Mouse (Mus musculus): ENCODE data around the gene Gm28048. TPM values are rescaled to one million over a fixed set of nuclear protein-coding genes. Genes with fewer than 3 reads are reported as not detected.

Gene Gm28048
- polyA plus RNA-seq, 1 experiment from 2014 or later, result 14.0 TPM

- H3K27ac ChIP-seq (replicated peaks), result no peak overlapping the region
- peaks cover 5% of the 10 kb centered on the region; the same call in 1 of the 2 replicates for H3K4me1 ChIP-seq (replicated peaks; ENCODE audit: control insufficient read depth, insufficient read depth)
- TF ChIP-seq CTCF (IDR thresholded peaks at IDR 0.05; ENCODE audit: low read depth) (no peak), EP300 (optimal IDR thresholded peaks at IDR 0.05) (no peak)
- ATAC-seq (ENCODE audit: low FRiP score, low TSS enrichment), result no peak
- no peaks in the 10 kb centered on the region for H3K27me3 ChIP-seq (ENCODE audit: control insufficient read depth, insufficient read depth, low read length)
- no peak overlapping the region for H3K4me3 ChIP-seq (ENCODE audit: low read depth, low read length)
- H3K9ac ChIP-seq (ENCODE audit: low read length), result no peak overlapping the region
- H3K9me3 ChIP-seq (ENCODE audit: control insufficient read depth, low read length), result no peaks in the 10 kb centered on the region
- H3K4me2 ChIP-seq (replicated peaks; ENCODE audit: low read depth), result no peak overlapping the region
- H3K36me3 ChIP-seq (ENCODE audit: control insufficient read depth, insufficient read depth, low read length), result no peaks in the 10 kb centered on the region
- 48% methylated on average over 2 of the region's 2 CpGs for WGBS
- DNase-seq (ENCODE audit: low spot score), result no peak
Measured at GRCm38 (mm10) chr11:22853477-22854157, 128.3 kb downstream of the Gm28048 start.

GRCm38 (mm10) chr11:22852510-22852909 lies 129.4 kb downstream of the Gm28048 start:
- WGBS, result 84% methylated on average over 1 of the region's 1 CpGs
- no peak for TF ChIP-seq EP300 (optimal IDR thresholded peaks at IDR 0.05)
- no peak for TF ChIP-seq CTCF (IDR thresholded peaks at IDR 0.05; ENCODE audit: low read depth)
- no peaks in the 10 kb centered on the region for H3K9me3 ChIP-seq (ENCODE audit: control insufficient read depth, low read length)
- no peaks in the 10 kb centered on the region for H3K36me3 ChIP-seq (ENCODE audit: control insufficient read depth, insufficient read depth, low read length)
- no peak overlapping the region for H3K4me2 ChIP-seq (replicated peaks; ENCODE audit: low read depth)
- H3K4me3 ChIP-seq (ENCODE audit: low read depth, low read length), result no peak overlapping the region
- no peak for DNase-seq (ENCODE audit: low spot score)
- no peak for ATAC-seq (ENCODE audit: low FRiP score, low TSS enrichment)
- H3K27me3 ChIP-seq (ENCODE audit: control insufficient read depth, insufficient read depth, low read length), result no peaks in the 10 kb centered on the region
- no peak overlapping the region for H3K27ac ChIP-seq (replicated peaks)
- no peak overlapping the region for H3K9ac ChIP-seq (ENCODE audit: low read length)
- H3K4me1 ChIP-seq (replicated peaks; ENCODE audit: control insufficient read depth, insufficient read depth), result peaks cover 7% of the 10 kb centered on the region; the same call in 1 of the 2 replicates

GRCm38 (mm10) chr11:22851416-22851815 lies 130.5 kb downstream of the Gm28048 start:
- no peak overlapping the region for H3K4me3 ChIP-seq (ENCODE audit: low read depth, low read length)
- no peaks in the 10 kb centered on the region for H3K27me3 ChIP-seq (ENCODE audit: control insufficient read depth, insufficient read depth, low read length)
- no peak overlapping the region for H3K9ac ChIP-seq (ENCODE audit: low read length)
- no peak for DNase-seq (ENCODE audit: low spot score)
- ATAC-seq (ENCODE audit: low FRiP score, low TSS enrichment), result no peak
- H3K9me3 ChIP-seq (ENCODE audit: control insufficient read depth, low read length), result no peaks in the 10 kb centered on the region
- WGBS, result 27% methylated on average over 4 of the region's 4 CpGs
- H3K36me3 ChIP-seq (ENCODE audit: control insufficient read depth, insufficient read depth, low read length), result no peaks in the 10 kb centered on the region; the same call in 1 of the 2 replicates
- TF ChIP-seq EP300 (optimal IDR thresholded peaks at IDR 0.05) (no peak), CTCF (IDR thresholded peaks at IDR 0.05; ENCODE audit: low read depth) (no peak)
- peaks cover 12% of the 10 kb centered on the region; the same call in 1 of the 2 replicates for H3K4me1 ChIP-seq (replicated peaks; ENCODE audit: control insufficient read depth, insufficient read depth)
- no peak overlapping the region for H3K27ac ChIP-seq (replicated peaks)
- no peak overlapping the region for H3K4me2 ChIP-seq (replicated peaks; ENCODE audit: low read depth)

GRCm38 (mm10) chr11:22850077-22850476 lies 131.8 kb downstream of the Gm28048 start:
- H3K4me1 ChIP-seq (replicated peaks; ENCODE audit: control insufficient read depth, insufficient read depth), result peaks cover 21% of the 10 kb centered on the region
- H3K27ac ChIP-seq (replicated peaks), result peak overlapping the region; percentile 56; the same call in 1 of the 2 replicates
- TF ChIP-seq EP300 (optimal IDR thresholded peaks at IDR 0.05), result no peak
- H3K4me2 ChIP-seq (replicated peaks; ENCODE audit: low read depth), result 0 out of 2 replicates have a peak overlapping the region, but pooled peaks have one; percentile 6
- H3K9me3 ChIP-seq (ENCODE audit: control insufficient read depth, low read length), result no peaks in the 10 kb centered on the region
- 63% methylated on average over 4 of the region's 4 CpGs for WGBS
- H3K36me3 ChIP-seq (ENCODE audit: control insufficient read depth, insufficient read depth, low read length), result no peaks in the 10 kb centered on the region; the same call in 1 of the 2 replicates
- H3K27me3 ChIP-seq (ENCODE audit: control insufficient read depth, insufficient read depth, low read length), result no peaks in the 10 kb centered on the region
- ATAC-seq (ENCODE audit: low FRiP score, low TSS enrichment) (no peak), DNase-seq (ENCODE audit: low spot score) (no peak)
- H3K4me3 ChIP-seq (ENCODE audit: low read depth, low read length), result no peak overlapping the region
- H3K9ac ChIP-seq (ENCODE audit: low read length), result no peak overlapping the region

- Histone ChIP-seq H3K9ac (ENCODE audit: low read length) (no peak overlapping the region), H3K36me3 (ENCODE audit: control insufficient read depth, insufficient read depth, low read length) (no peaks in the 10 kb centered on the region; the same call in 1 of the 2 replicates), H3K27ac (replicated peaks) (peak overlapping the region; percentile 40), H3K27me3 (ENCODE audit: control insufficient read depth, insufficient read depth, low read length) (no peaks in the 10 kb centered on the region), H3K4me2 (replicated peaks; ENCODE audit: low read depth) (no peak overlapping the region), H3K4me1 (replicated peaks; ENCODE audit: control insufficient read depth, insufficient read depth) (peaks cover 26% of the 10 kb centered on the region), H3K4me3 (ENCODE audit: low read depth, low read length) (no peak overlapping the region), H3K9me3 (ENCODE audit: control insufficient read depth, low read length) (no peaks in the 10 kb centered on the region)
- DNase-seq (ENCODE audit: low spot score), result no peak
- no peak for TF ChIP-seq EP300 (optimal IDR thresholded peaks at IDR 0.05)
- TF ChIP-seq CTCF (IDR thresholded peaks at IDR 0.05; ENCODE audit: low read depth), result no peak
- WGBS, result 70% methylated on average over 5 of the region's 5 CpGs
- no peak for ATAC-seq (ENCODE audit: low FRiP score, low TSS enrichment)
Measured at GRCm38 (mm10) chr11:22848649-22849195, 133.2 kb downstream of the Gm28048 start.
